In genomic region chr12:26314959-26315358, GRCm38 (mm10) we compare ENCODE assay signal across 10 mouse cellular contexts.
A peak's percentile ranks its signal among the peaks of the same experiment; 100 is the strongest.
DNase-seq lines count a peak whose midpoint lies in the region; ATAC-seq and TF ChIP-seq lines count a peak whose summit lies in the region.
"Had no signal": no experiment of that assay in that cellular context is flagged by ENCODE, and none has a peak within 500 bp of the region (broad histone marks: within the 10 kb centered on the region; RNA-seq: fewer than 3 reads in every experiment).

No protein-coding gene starts in this region.

- H3K36me3 ChIP-seq in intestine, embryonic 14.5 days (ENCODE audit: control insufficient read depth, insufficient read depth, low read length), result peaks cover 61% of the 10 kb centered on the region
- 0 out of 2 replicates have a peak, but pooled peaks cover 7% of the 10 kb centered on the region for H3K36me3 ChIP-seq in intestine, embryonic 15.5 days
- peaks cover 14% of the 10 kb centered on the region for H3K36me3 ChIP-seq in heart, embryonic 16.5 days (ENCODE audit: control insufficient read depth, insufficient read depth)
- peaks cover 28% of the 10 kb centered on the region for H3K36me3 ChIP-seq in forebrain, embryonic 15.5 days

- peak; percentile 63 for DNase-seq in intestine, embryonic 14.5 days (ENCODE audit: low spot score)
- DNase-seq in CD8-positive naive resting alpha-beta T cell, adult 2 months (ENCODE audit: low read depth in 2 of 2, low spot score in 2 of 2), result peak; percentile 43 to 54
- peak; percentile 45 to 52 for DNase-seq in adrenal gland, postnatal 36 days
- DNase-seq in lung, adult 2 months, result peak; percentile 36
- peak; percentile 14 to 58 for DNase-seq in spleen, postnatal 10 days (ENCODE audit: low spot score in 2 of 2)

- H3K9ac ChIP-seq in intestine, embryonic 14.5 days (ENCODE audit: low read length), result no peak overlapping the region
- H3K9ac ChIP-seq in intestine, embryonic 15.5 days, result no peak overlapping the region
- no peak overlapping the region for H3K9ac ChIP-seq in heart, embryonic 16.5 days (ENCODE audit: low read length)
- H3K9ac ChIP-seq in forebrain, embryonic 15.5 days (replicated peaks), result no peak overlapping the region
- H3K9ac ChIP-seq: embryonic facial prominence, embryonic 15.5 days; midbrain, embryonic 12.5 days had no signal

- H3K9me3 ChIP-seq in intestine, embryonic 14.5 days (ENCODE audit: control insufficient read depth, low read length), result no peaks in the 10 kb centered on the region
- no peaks in the 10 kb centered on the region for H3K9me3 ChIP-seq in intestine, embryonic 15.5 days
- H3K9me3 ChIP-seq in heart, embryonic 16.5 days (replicated peaks; ENCODE audit: control insufficient read depth, low read length), result no peaks in the 10 kb centered on the region
- H3K9me3 ChIP-seq in forebrain, embryonic 15.5 days, result no peaks in the 10 kb centered on the region
- H3K9me3 ChIP-seq: embryonic facial prominence, embryonic 15.5 days; midbrain, embryonic 12.5 days had no signal

- H3K4me2 ChIP-seq in intestine, embryonic 14.5 days (ENCODE audit: low read length), result no peak overlapping the region
- no peak overlapping the region for H3K4me2 ChIP-seq in intestine, embryonic 15.5 days (replicated peaks)
- H3K4me2 ChIP-seq in heart, embryonic 16.5 days (ENCODE audit: low read depth, low read length), result no peak overlapping the region
- no peak overlapping the region for H3K4me2 ChIP-seq in forebrain, embryonic 15.5 days (replicated peaks)
- H3K4me2 ChIP-seq: embryonic facial prominence, embryonic 15.5 days; midbrain, embryonic 12.5 days had no signal

- 54% methylated on average over 5 of the region's 5 CpGs for WGBS in intestine, embryonic 14.5 days
- 40% methylated on average over 5 of the region's 5 CpGs for WGBS in intestine, embryonic 15.5 days
- WGBS in heart, embryonic 16.5 days, result 32% methylated on average over 5 of the region's 5 CpGs
- 38% methylated on average over 5 of the region's 5 CpGs for WGBS in lung, adult 2 months
- 57% methylated on average over 5 of the region's 5 CpGs for WGBS in forebrain, embryonic 15.5 days

- TF ChIP-seq POLR2A in lung, adult 2 months (IDR thresholded peaks at IDR 0.05; ENCODE audit: borderline replicate concordance, extremely low read depth, low read depth, low read length), result no peak

- no peaks in the 10 kb centered on the region for H3K4me1 ChIP-seq in intestine, embryonic 14.5 days (replicated peaks; ENCODE audit: control insufficient read depth, insufficient read depth, low read length)
- no peaks in the 10 kb centered on the region for H3K4me1 ChIP-seq in intestine, embryonic 15.5 days (replicated peaks)
- H3K4me1 ChIP-seq in heart, embryonic 16.5 days (ENCODE audit: control insufficient read depth, insufficient read depth, low read length), result no peaks in the 10 kb centered on the region
- H3K4me1 ChIP-seq in lung, adult 2 months (ENCODE audit: control insufficient read depth, insufficient read depth, low read length), result no peaks in the 10 kb centered on the region; the same call in 1 of the 2 replicates
- no peaks in the 10 kb centered on the region for H3K4me1 ChIP-seq in forebrain, embryonic 15.5 days
- H3K4me1 ChIP-seq: embryonic facial prominence, embryonic 15.5 days; midbrain, embryonic 12.5 days had no signal

- TF ChIP-seq CTCF in lung, adult 2 months (IDR thresholded peaks at IDR 0.05; ENCODE audit: insufficient read depth, low read length), result peak; percentile 88

- H3K4me3 ChIP-seq in intestine, embryonic 14.5 days (ENCODE audit: low read depth, low read length), result no peak overlapping the region
- H3K4me3 ChIP-seq in intestine, embryonic 15.5 days (replicated peaks), result no peak overlapping the region
- no peak overlapping the region for H3K4me3 ChIP-seq in heart, embryonic 16.5 days (ENCODE audit: low read length)
- H3K4me3 ChIP-seq in lung, adult 2 months (replicated peaks; ENCODE audit: extremely low read depth, low read depth, low read length), result no peak overlapping the region
- no peak overlapping the region for H3K4me3 ChIP-seq in forebrain, embryonic 15.5 days
- H3K4me3 ChIP-seq: embryonic facial prominence, embryonic 15.5 days; midbrain, embryonic 12.5 days had no signal

- no peaks in the 10 kb centered on the region for H3K27me3 ChIP-seq in intestine, embryonic 14.5 days (replicated peaks; ENCODE audit: control insufficient read depth, insufficient read depth, low read length)
- no peaks in the 10 kb centered on the region for H3K27me3 ChIP-seq in intestine, embryonic 15.5 days (replicated peaks)
- H3K27me3 ChIP-seq in heart, embryonic 16.5 days (ENCODE audit: control insufficient read depth, insufficient read depth, low read length), result no peaks in the 10 kb centered on the region
- H3K27me3 ChIP-seq in forebrain, embryonic 15.5 days, result no peaks in the 10 kb centered on the region
- H3K27me3 ChIP-seq: embryonic facial prominence, embryonic 15.5 days; midbrain, embryonic 12.5 days had no signal

- ATAC-seq in intestine, embryonic 14.5 days (replicated peaks; ENCODE audit: low FRiP score, low TSS enrichment, low read depth), result no peak
- ATAC-seq in intestine, embryonic 15.5 days, result no peak
- 0 out of 2 replicates have a peak, but pooled peaks have one; percentile 45 for ATAC-seq in heart, embryonic 16.5 days (replicated peaks; ENCODE audit: extremely low read depth, insufficient read depth, low FRiP score)
- no peak for ATAC-seq in forebrain, embryonic 15.5 days (replicated peaks)

- no peak overlapping the region for H3K27ac ChIP-seq in intestine, embryonic 14.5 days (ENCODE audit: low read depth)
- no peak overlapping the region for H3K27ac ChIP-seq in intestine, embryonic 15.5 days
- no peak overlapping the region for H3K27ac ChIP-seq in heart, embryonic 16.5 days (ENCODE audit: low read length)
- H3K27ac ChIP-seq in forebrain, embryonic 15.5 days (replicated peaks), result no peak overlapping the region
- H3K27ac ChIP-seq: embryonic facial prominence, embryonic 15.5 days; midbrain, embryonic 12.5 days had no signal
